Mouse (Mus musculus): ENCODE results near the gene Tbx4.

GRCm38 (mm10) chr11:85844971-85845370 is 41.3 kb upstream of the Tbx4 start:
- TF ChIP-seq CTCF (IDR thresholded peaks at IDR 0.05; ENCODE audit: low read depth) (no peak), EP300 (IDR thresholded peaks at IDR 0.05; ENCODE audit: low read depth) (no peak)
